Mouse (Mus musculus) testis, postnatal 14 days (tissue): ENCODE data around the gene Rims1.

ENCODE experiments used
- DNase-seq: peaks from one replicate; pipeline ENCODE4 v3.0.0; 2021; ENCODE audit warnings: low spot score

The Rims1 gene

DNA sequence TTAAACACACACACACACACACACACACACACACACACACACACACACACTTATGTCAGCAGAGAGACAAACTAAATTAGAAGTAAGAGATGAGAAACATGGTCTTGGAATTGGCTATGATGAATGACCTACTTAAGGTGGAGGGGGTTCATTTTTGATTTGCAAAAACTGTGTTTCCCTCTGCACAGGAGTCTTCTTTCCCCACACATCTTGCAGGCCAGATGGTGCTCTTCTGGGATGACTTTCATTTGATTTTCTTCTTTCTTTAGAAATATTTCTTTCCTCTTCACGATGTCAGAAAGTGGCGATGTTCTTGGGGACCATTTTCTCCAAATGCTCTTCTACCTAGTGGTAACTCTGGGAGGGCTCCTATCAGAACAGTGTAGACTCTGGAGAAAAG lies 560.0 kb downstream of the Rims1 start:
- DNase-seq = no peak
